Mouse (Mus musculus) hindbrain, embryonic 12.5 days (tissue): ENCODE measurements around the gene Gzf1. TPM values are rescaled to one million over a fixed set of nuclear protein-coding genes. Genes with fewer than 3 reads are reported as not detected.

Experiments used
- ATAC-seq: fragments of 200-750 bp; cut with Nextera tagmentation; 2 replicates; pipeline ENCODE4 v1.8.0; 2017; ENCODE audit warnings: moderate TSS enrichment; ENCODE audit not compliant: low FRiP score
- H3K27ac ChIP-seq: fragments of 300-500 bp; sonication (generic); 2 replicates; pipeline ENCODE4 v1.5.1; 2016; ENCODE audit warnings: mild to moderate bottlenecking
- H3K27me3 ChIP-seq: fragments of 300-500 bp; sonication (generic); 2 replicates; pipeline ENCODE4 v1.6.1; 2016; ENCODE audit warnings: mild to moderate bottlenecking
- H3K36me3 ChIP-seq: fragments of 300-500 bp; sonication (generic); 2 replicates; pipeline ENCODE4 v1.6.1; 2016; ENCODE audit warnings: mild to moderate bottlenecking
- H3K4me1 ChIP-seq: fragments of 300-500 bp; sonication (generic); 2 replicates; pipeline ENCODE4 v1.6.1; 2016
- H3K4me2 ChIP-seq: fragments of 300-500 bp; sonication (generic); replicated peaks from 2 replicates; pipeline ENCODE4 v1.6.1; 2016; ENCODE audit warnings: mild to moderate bottlenecking
- H3K4me3 ChIP-seq: fragments of 300-500 bp; sonication (generic); 2 replicates; pipeline ENCODE4 v1.5.1; 2016; ENCODE audit warnings: mild to moderate bottlenecking
- H3K9ac ChIP-seq: fragments of 300-500 bp; sonication (generic); 2 replicates; pipeline ENCODE4 v1.6.1; 2016; ENCODE audit warnings: mild to moderate bottlenecking, moderate library complexity
- H3K9me3 ChIP-seq: fragments of 300-500 bp; sonication (generic); replicated peaks from 2 replicates; pipeline ENCODE4 v1.6.1; 2016; ENCODE audit warnings: mild to moderate bottlenecking
- WGBS: fragments of 180-500 bp; shearing (Covaris S2); methylation state at CpG from one replicate; pipeline ENCODE4 v1.1.7; 2016; 5-methylcytosine and 5-hydroxymethylcytosine counted together
- polyA plus RNA-seq: library from polyadenylated mRNA; unstranded; fragments of >200 nt; fragmentation: Nextera tagmentation; extraction: Ambion mirVana; gene quantifications from 2 replicates; pipeline ENCODE4 v1.2.1, GENCODE M21; 2016

Gzf1 gene
- polyA plus RNA-seq, 1 experiment from 2014 or later, result 21.4 TPM

DNA sequence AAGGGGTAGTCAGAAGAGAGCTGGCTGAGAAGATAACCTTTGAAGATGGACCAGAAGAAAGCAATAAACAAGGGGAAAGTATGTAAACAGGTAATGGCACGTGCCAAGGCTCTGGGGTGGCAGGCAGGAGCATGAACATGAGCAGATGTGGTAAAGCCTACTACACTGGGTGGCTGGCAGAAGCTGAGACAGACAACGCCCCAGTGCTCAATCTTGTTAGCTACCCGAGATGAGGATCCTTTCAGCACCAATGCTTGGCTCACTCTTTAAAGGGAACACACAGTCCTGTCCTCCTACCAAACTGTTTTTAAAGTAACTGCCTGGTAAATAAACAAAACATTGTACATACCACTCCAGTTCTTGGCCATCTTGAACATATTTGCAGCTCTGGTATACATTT, 31.5 kb downstream of the Gzf1 start:
- no peak for ATAC-seq
- WGBS, result 96% methylated on average over 3 of the region's 3 CpGs
- H3K4me2 ChIP-seq, result no peak overlapping the region
- no peaks in the 10 kb centered on the region for H3K4me1 ChIP-seq
- no peak overlapping the region for H3K9ac ChIP-seq
- no peaks in the 10 kb centered on the region for H3K27me3 ChIP-seq
- H3K36me3 ChIP-seq, result peaks cover 25% of the 10 kb centered on the region
- no peak overlapping the region for H3K4me3 ChIP-seq
- no peaks in the 10 kb centered on the region for H3K9me3 ChIP-seq
- no peak overlapping the region for H3K27ac ChIP-seq

DNA sequence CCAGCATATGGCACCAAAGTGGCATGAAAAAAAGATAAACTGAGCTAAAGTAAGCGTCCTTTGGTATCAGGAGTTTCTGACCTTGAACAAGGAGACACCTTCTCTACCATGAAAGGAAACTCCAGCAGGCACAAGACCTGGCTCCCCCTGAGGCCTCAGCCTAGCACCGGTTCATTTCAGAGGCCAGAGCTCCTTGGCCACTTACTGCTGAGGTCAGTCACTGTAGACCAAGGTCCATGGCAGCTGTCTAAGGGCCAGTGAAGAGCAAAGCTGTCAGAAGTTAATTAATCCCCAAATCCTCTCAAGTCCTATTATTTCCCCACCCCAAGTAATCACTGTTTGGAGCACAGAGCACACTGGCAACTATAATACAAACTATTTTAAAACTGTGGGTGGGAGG, 36.2 kb downstream of the Gzf1 start:
- no peak overlapping the region for H3K27ac ChIP-seq
- no peaks in the 10 kb centered on the region for H3K4me1 ChIP-seq
- H3K9me3 ChIP-seq, result no peaks in the 10 kb centered on the region
- no peak overlapping the region for H3K4me2 ChIP-seq
- H3K9ac ChIP-seq, result no peak overlapping the region
- 0 out of 2 replicates have a peak, but pooled peaks cover 4% of the 10 kb centered on the region for H3K36me3 ChIP-seq
- 80% methylated on average over 2 of the region's 2 CpGs for WGBS
- ATAC-seq, result no peak
- no peak overlapping the region for H3K4me3 ChIP-seq
- no peaks in the 10 kb centered on the region for H3K27me3 ChIP-seq

GRCm38 (mm10) chr2:148719271-148719995, 38.6 kb downstream of the Gzf1 start:
- Histone ChIP-seq H3K27ac (no peak overlapping the region), H3K9me3 (no peaks in the 10 kb centered on the region), H3K4me2 (no peak overlapping the region), H3K27me3 (no peaks in the 10 kb centered on the region), H3K4me1 (no peaks in the 10 kb centered on the region), H3K9ac (no peak overlapping the region), H3K4me3 (no peak overlapping the region), H3K36me3 (no peaks in the 10 kb centered on the region)
- no peak for ATAC-seq
- WGBS, result 83% methylated on average over 2 of the region's 2 CpGs

- Histone ChIP-seq H3K27me3 (no peaks in the 10 kb centered on the region), H3K4me1 (peaks cover 11% of the 10 kb centered on the region; the same call in 1 of the 2 replicates), H3K4me3 (peak overlapping the region; percentile 65), H3K36me3 (no peaks in the 10 kb centered on the region), H3K27ac (peak overlapping the region; percentile 24; the same call in 1 of the 2 replicates), H3K9me3 (0 out of 2 replicates have a peak, but pooled peaks cover 8% of the 10 kb centered on the region), H3K4me2 (peak overlapping the region; percentile 79), H3K9ac (peak overlapping the region; percentile 74)
- peak; percentile 86 for ATAC-seq
- WGBS, result 2% methylated on average over 35 of the region's 35 CpGs
Observed at GRCm38 (mm10) chr2:148731614-148732326, 50.9 kb downstream of the Gzf1 start.

- Histone ChIP-seq H3K27ac (peak within 1 kb of the TSS; percentile 24; the same call in 1 of the 2 replicates), H3K27me3 (no peaks in the 10 kb centered on the region), H3K4me1 (peaks cover 11% of the 10 kb centered on the region; the same call in 1 of the 2 replicates), H3K4me2 (peak within 1 kb of the TSS; percentile 79), H3K9me3 (0 out of 2 replicates have a peak, but pooled peaks cover 8% of the 10 kb centered on the region), H3K4me3 (peak within 1 kb of the TSS; percentile 65), H3K36me3 (no peaks in the 10 kb centered on the region), H3K9ac (peak within 1 kb of the TSS; percentile 74)
- WGBS, result 4% methylated on average over 18 of the region's 18 CpGs
- peak; percentile 100 for ATAC-seq
Observed at GRCm38 (mm10) chr2:148732327-148733000, 51.6 kb downstream of the Gzf1 start, which contains the start of gene Napb. Napb (minus strand) TSS chr2:148732467.

Other genes with a start within 250 kb of the Gzf1 start
- 7.0 and 7.4 TPM in 2 replicates for gene Cd93, start 237.5 kb upstream of the Gzf1 start, polyA plus RNA-seq
- 70.5 and 72.4 TPM in 2 replicates for gene Nxt1, start 8.4 kb upstream of the Gzf1 start, polyA plus RNA-seq
- 25.6 and 30.6 TPM in 2 replicates for gene Napb, start 51.4 kb downstream of the Gzf1 start, polyA plus RNA-seq
- gene Cstl1, start 69.3 kb downstream of the Gzf1 start, polyA plus RNA-seq, result not detected in 2 replicates
- gene Cst11, start 90.5 kb downstream of the Gzf1 start, polyA plus RNA-seq, result not detected in 2 replicates
- gene 8030411F24Rik, start 101.0 kb downstream of the Gzf1 start, polyA plus RNA-seq, result not detected in 2 replicates
- not detected in 2 replicates for gene Cst12, start 108.3 kb downstream of the Gzf1 start, polyA plus RNA-seq
- gene Cst8, start 117.8 kb downstream of the Gzf1 start, polyA plus RNA-seq, result not detected in 2 replicates
- not detected in 2 replicates for gene Cst13, start 139.1 kb downstream of the Gzf1 start, polyA plus RNA-seq
- not detected in 2 replicates for gene Cst9, start 154.1 kb downstream of the Gzf1 start, polyA plus RNA-seq
- not detected in 2 replicates for gene 9230104L09Rik, start 184.0 kb downstream of the Gzf1 start, polyA plus RNA-seq
- 339 and 373 TPM in 2 replicates for gene Cst3, start 194.7 kb downstream of the Gzf1 start, polyA plus RNA-seq